Mouse (Mus musculus) ES-Bruce4 (cell line): ENCODE results near the gene Map3k4. TPM values are rescaled to one million over a fixed set of nuclear protein-coding genes. Genes with fewer than 3 reads are reported as not detected.

Source experiments
- H3K27ac ChIP-seq: 2 replicates; pipeline ENCODE4 v1.5.1; 2012; ENCODE audit warnings: low read length, inconsistent platforms; ENCODE audit not compliant: insufficient read depth
- H3K27me3 ChIP-seq: 2 replicates; pipeline ENCODE4 v1.6.1; 2012; ENCODE audit warnings: mild to moderate bottlenecking, low read length, inconsistent platforms; ENCODE audit not compliant: control insufficient read depth, poor library complexity, insufficient read depth, severe bottlenecking
- H3K36me3 ChIP-seq: 2 replicates; pipeline ENCODE4 v1.6.1; 2012; ENCODE audit warnings: inconsistent platforms, mild to moderate bottlenecking, low read length, moderate library complexity; ENCODE audit not compliant: control insufficient read depth, poor library complexity, insufficient read depth, severe bottlenecking
- H3K4me1 ChIP-seq: one replicate; pipeline ENCODE4 v1.8.1; 2011; ENCODE audit warnings: low read length; ENCODE audit not compliant: control insufficient read depth, insufficient read depth
- H3K4me3 ChIP-seq: 2 replicates; pipeline ENCODE4 v1.5.1; 2011; ENCODE audit warnings: low read depth, mild to moderate bottlenecking, low read length
- H3K9ac ChIP-seq: 2 replicates; pipeline ENCODE4 v1.6.1; 2012; ENCODE audit warnings: low read depth, mild to moderate bottlenecking, inconsistent platforms; ENCODE audit not compliant: poor library complexity, severe bottlenecking
- H3K9me3 ChIP-seq: replicated peaks from 2 replicates; pipeline ENCODE4 v1.6.1; 2012; ENCODE audit warnings: mild to moderate bottlenecking, low read length, inconsistent platforms; ENCODE audit not compliant: control insufficient read depth, poor library complexity, insufficient read depth, severe bottlenecking
- CTCF ChIP-seq: IDR thresholded peaks from one replicate; pipeline ENCODE4 v1.8.1; 2011; ENCODE audit warnings: low read depth, low read length
- EP300 ChIP-seq: IDR thresholded peaks from 2 replicates; pipeline ENCODE4 v1.6.1; 2011; ENCODE audit warnings: low read depth, low read length; ENCODE audit not compliant: insufficient read depth
- POLR2A ChIP-seq: IDR thresholded peaks from one replicate; pipeline ENCODE4 v1.8.1; 2011; ENCODE audit warnings: low read length; ENCODE audit not compliant: insufficient read depth
- polyA plus RNA-seq: library from polyadenylated mRNA; stranded (reverse); fragments of >200 nt; gene quantifications from 2 replicates; pipeline ENCODE4 v1.2.4, GENCODE M21; 2011; ENCODE audit warnings: low read depth; ENCODE audit not compliant: missing spikeins, insufficient read depth, insufficient read length

Gene Map3k4
- polyA plus RNA-seq, 1 experiment: 44.3 TPM

GRCm38 (mm10) chr17:12309493-12309892 lies 9.1 kb downstream of the Map3k4 start:
- Histone ChIP-seq H3K9ac (no peak overlapping the region), H3K36me3 (no peaks in the 10 kb centered on the region), H3K9me3 (no peaks in the 10 kb centered on the region), H3K4me1 (no peaks in the 10 kb centered on the region), H3K27me3 (no peaks in the 10 kb centered on the region), H3K27ac (no peak overlapping the region), H3K4me3 (no peak overlapping the region)
- TF ChIP-seq EP300 (no peak), POLR2A (no peak), CTCF (no peak)

GRCm38 (mm10) chr17:12309059-12309458 lies 9.5 kb downstream of the Map3k4 start:
- no peak overlapping the region for H3K27ac ChIP-seq

GRCm38 (mm10) chr17:12307251-12308135 lies 11.1 kb downstream of the Map3k4 start:
- TF ChIP-seq POLR2A (no peak), CTCF (no peak), EP300 (no peak)
- H3K4me3 ChIP-seq: no peak overlapping the region
- H3K27me3 ChIP-seq: no peaks in the 10 kb centered on the region
- no peaks in the 10 kb centered on the region for H3K36me3 ChIP-seq
- H3K4me1 ChIP-seq: no peaks in the 10 kb centered on the region
- no peak overlapping the region for H3K9ac ChIP-seq
- H3K9me3 ChIP-seq: no peaks in the 10 kb centered on the region
- no peak overlapping the region for H3K27ac ChIP-seq

More at GRCm38 (mm10) chr17:12309059-12309458, 9.5 kb downstream of the Map3k4 start:
- Histone ChIP-seq H3K36me3 (no peaks in the 10 kb centered on the region), H3K27me3 (no peaks in the 10 kb centered on the region), H3K9ac (no peak overlapping the region), H3K4me1 (no peaks in the 10 kb centered on the region), H3K9me3 (no peaks in the 10 kb centered on the region), H3K4me3 (no peak overlapping the region)
- TF ChIP-seq EP300 (no peak), CTCF (no peak), POLR2A (no peak)

GRCm38 (mm10) chr17:12304658-12305057 lies 13.9 kb downstream of the Map3k4 start:
- H3K9ac ChIP-seq: no peak overlapping the region
- peaks cover 2% of the 10 kb centered on the region for H3K4me1 ChIP-seq
- no peaks in the 10 kb centered on the region for H3K9me3 ChIP-seq
- no peak overlapping the region for H3K27ac ChIP-seq
- no peak for TF ChIP-seq EP300
- no peak for TF ChIP-seq POLR2A
- TF ChIP-seq CTCF: no peak
- H3K27me3 ChIP-seq: no peaks in the 10 kb centered on the region
- no peaks in the 10 kb centered on the region for H3K36me3 ChIP-seq
- no peak overlapping the region for H3K4me3 ChIP-seq

- Histone ChIP-seq H3K4me1 (peaks cover 2% of the 10 kb centered on the region), H3K4me3 (no peak overlapping the region), H3K27me3 (no peaks in the 10 kb centered on the region), H3K36me3 (no peaks in the 10 kb centered on the region), H3K9me3 (no peaks in the 10 kb centered on the region), H3K9ac (no peak overlapping the region), H3K27ac (no peak overlapping the region)
- TF ChIP-seq EP300: no peak
- peak; percentile 75 for TF ChIP-seq CTCF
These were observed 17.5 kb downstream of the Map3k4 start for GRCm38 (mm10) chr17:12300896-12301706.
